Mouse (Mus musculus) erythroblast, embryonic 14.5 days (primary cell): ENCODE results near the gene Slc25a21. TPM values are rescaled to one million over a fixed set of nuclear protein-coding genes. Genes with fewer than 3 reads are reported as not detected.

Experiments
- H3K27me3 ChIP-seq: 2 replicates; pipeline ENCODE4 v1.6.1; 2012; ENCODE audit warnings: inconsistent platforms; ENCODE audit not compliant: control insufficient read depth
- H3K36me3 ChIP-seq: 2 replicates; pipeline ENCODE4 v1.6.1; 2012; ENCODE audit warnings: mild to moderate bottlenecking, inconsistent platforms; ENCODE audit not compliant: control insufficient read depth
- H3K4me1 ChIP-seq: 2 replicates; pipeline ENCODE4 v1.6.1; 2012; ENCODE audit warnings: inconsistent platforms; ENCODE audit not compliant: control insufficient read depth
- H3K4me3 ChIP-seq: replicated peaks from 2 replicates; pipeline ENCODE3; 2012; ENCODE audit warnings: moderate library complexity, mild to moderate bottlenecking, inconsistent platforms
- H3K9me3 ChIP-seq: 2 replicates; pipeline ENCODE4 v1.6.1; 2012; ENCODE audit warnings: low read length, inconsistent platforms, mixed read lengths; ENCODE audit not compliant: control insufficient read depth
- GATA1 ChIP-seq: IDR thresholded peaks from 2 replicates; pipeline ENCODE4 v1.6.1; 2012; ENCODE audit warnings: low read length, inconsistent platforms, mixed read lengths
- TAL1 ChIP-seq: IDR thresholded peaks from 3 replicates; pipeline ENCODE4 v1.6.1; 2012; ENCODE audit warnings: low read length, inconsistent platforms, mixed read lengths
- polyA plus RNA-seq: library from polyadenylated mRNA; stranded (reverse); fragments of >175 nt; gene quantifications from 2 replicates; pipeline ENCODE4 v1.2.3, GENCODE M21; 2012

Slc25a21 gene
- polyA plus RNA-seq, 1 experiment = 5.0 TPM

DNA sequence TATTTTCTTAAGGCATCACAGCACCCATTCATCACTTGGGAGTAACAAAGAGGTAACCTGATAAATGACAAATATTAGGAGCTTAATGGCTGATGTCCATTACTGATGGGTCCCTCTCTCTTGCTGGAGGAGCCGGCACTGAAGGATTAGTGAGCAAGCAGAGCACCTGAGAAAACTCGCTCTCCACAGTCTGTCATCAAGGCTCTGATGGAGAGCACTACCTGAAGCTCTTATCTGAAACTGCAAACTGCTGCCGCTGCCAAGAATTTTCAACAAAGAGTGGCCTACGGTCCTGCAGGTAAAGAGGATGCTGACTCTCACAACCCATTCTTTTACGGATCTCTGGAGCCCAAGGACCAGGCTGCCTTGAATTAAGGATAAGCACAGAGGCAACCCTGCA, 372.6 kb downstream of the Slc25a21 start:
- no peaks in the 10 kb centered on the region for H3K4me1 ChIP-seq

DNA sequence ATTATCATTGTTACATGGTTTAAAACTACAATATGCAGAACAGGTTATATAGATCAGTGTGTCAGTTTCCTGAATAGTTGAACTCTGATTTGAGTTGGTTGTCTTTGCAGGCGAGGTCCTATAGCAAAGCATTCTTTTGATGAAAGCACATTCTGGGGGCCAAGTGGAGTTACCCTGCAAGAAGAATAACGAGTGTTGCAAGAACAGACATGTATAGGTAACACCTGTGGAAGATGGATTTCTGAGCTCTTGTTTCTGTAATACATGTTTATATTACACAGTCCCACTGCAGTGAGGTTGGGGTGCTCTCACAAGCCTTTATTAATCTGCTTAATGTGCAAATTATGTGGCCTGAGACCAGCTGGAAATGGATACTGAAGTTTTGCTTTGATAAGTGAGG, 375.1 kb downstream of the Slc25a21 start:
- Histone ChIP-seq H3K36me3 (no peaks in the 10 kb centered on the region), H3K4me3 (no peak overlapping the region), H3K4me1 (no peaks in the 10 kb centered on the region), H3K27me3 (no peaks in the 10 kb centered on the region), H3K9me3 (peaks cover 8% of the 10 kb centered on the region; the same call in 1 of the 2 replicates)
- TF ChIP-seq GATA1 = no peak
- TF ChIP-seq TAL1 = no peak

More for the DNA sequence above, 372.6 kb downstream of the Slc25a21 start:
- H3K9me3 ChIP-seq = peaks cover 5% of the 10 kb centered on the region; the same call in 1 of the 2 replicates
- TF ChIP-seq GATA1 = no peak
- TF ChIP-seq TAL1 = no peak
- H3K4me3 ChIP-seq = no peak overlapping the region
- H3K36me3 ChIP-seq = no peaks in the 10 kb centered on the region
- H3K27me3 ChIP-seq = no peaks in the 10 kb centered on the region

DNA sequence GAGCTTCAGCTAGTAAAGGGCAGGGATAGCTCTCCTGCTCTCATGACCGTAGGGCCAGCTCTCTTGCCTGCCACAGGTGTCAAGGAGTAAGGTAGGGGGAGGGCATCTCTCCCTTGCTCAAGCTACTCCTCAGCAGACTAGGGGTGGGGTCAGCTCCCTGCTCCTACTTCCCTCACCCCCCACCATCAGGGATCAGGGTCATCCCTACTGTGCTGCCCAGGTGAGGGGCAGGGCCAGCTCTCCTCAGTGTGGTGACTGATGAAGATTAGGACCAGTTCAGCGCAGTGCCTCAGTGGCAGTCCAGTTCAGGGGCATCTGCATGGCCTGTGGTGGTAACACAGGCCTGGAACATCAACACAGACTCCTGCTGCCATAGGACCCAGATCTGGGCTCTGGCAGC, 376.7 kb downstream of the Slc25a21 start:
- H3K4me3 ChIP-seq = no peak overlapping the region
- no peaks in the 10 kb centered on the region for H3K4me1 ChIP-seq
- H3K36me3 ChIP-seq = no peaks in the 10 kb centered on the region
- TF ChIP-seq TAL1 (no peak), GATA1 (no peak)
- no peaks in the 10 kb centered on the region for H3K27me3 ChIP-seq
- H3K9me3 ChIP-seq = peaks cover 8% of the 10 kb centered on the region; the same call in 1 of the 2 replicates

DNA sequence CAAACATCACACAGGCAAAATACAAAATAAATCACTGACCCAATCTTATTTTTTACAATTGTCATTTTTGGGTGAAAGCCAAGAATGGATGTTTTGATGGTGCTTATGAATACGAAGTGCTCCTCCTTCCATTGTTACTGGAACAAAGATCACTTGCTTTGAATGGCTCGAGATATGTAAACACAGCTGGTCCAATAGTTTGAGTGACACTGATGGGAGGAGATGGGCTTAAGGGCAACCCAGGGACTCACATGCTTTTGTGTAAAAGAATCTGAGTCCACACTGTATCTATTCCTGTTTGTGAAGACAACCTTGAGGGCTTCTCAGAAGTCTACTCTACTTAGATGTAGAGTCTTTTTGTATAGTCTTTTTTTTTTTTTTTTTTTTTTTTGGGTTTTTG, 389.8 kb downstream of the Slc25a21 start:
- TF ChIP-seq TAL1 (no peak), GATA1 (no peak)
- Histone ChIP-seq H3K4me1 (no peaks in the 10 kb centered on the region), H3K9me3 (peaks cover 10% of the 10 kb centered on the region), H3K36me3 (no peaks in the 10 kb centered on the region), H3K27me3 (no peaks in the 10 kb centered on the region), H3K4me3 (no peak overlapping the region)

DNA sequence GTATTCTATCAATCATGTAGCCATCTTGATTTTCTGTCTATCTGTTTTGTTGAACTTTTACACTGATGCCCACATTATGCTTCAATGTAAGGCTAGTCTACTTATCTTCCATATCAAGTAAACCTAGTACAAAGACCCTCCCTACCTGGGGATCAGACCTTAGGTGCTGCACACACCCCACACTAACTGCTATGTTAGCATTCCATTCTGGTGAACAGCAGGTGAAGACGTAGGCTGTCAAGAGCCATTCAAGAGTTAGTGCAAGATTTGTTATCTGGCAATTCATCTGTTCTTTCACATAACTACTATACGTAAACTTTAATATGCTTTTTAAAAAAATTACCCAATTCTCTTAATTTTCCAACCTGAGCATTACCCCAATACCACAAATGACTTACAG, 390.2 kb downstream of the Slc25a21 start:
- Histone ChIP-seq H3K9me3 (peaks cover 10% of the 10 kb centered on the region), H3K36me3 (no peaks in the 10 kb centered on the region), H3K4me3 (no peak overlapping the region), H3K4me1 (no peaks in the 10 kb centered on the region), H3K27me3 (no peaks in the 10 kb centered on the region)
- TF ChIP-seq TAL1 (no peak), GATA1 (no peak)

DNA sequence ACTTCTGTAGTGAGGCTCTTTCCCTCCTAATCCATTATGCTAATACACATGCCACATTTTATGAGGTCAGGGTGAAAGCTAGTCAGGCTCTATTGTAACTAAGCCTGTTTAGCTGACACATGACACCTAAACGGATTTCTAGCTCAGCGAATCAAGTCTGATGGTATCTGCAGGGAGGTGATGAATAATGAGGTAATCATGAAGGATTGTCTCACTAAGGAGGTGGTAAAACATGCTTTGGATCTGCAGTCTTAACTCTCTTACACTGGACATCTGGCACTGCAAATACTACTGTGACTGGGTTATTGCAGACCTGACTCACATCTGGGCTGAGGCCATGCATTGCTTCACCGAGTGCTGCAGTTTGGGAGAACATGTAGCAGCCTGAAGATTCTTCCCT, 392.8 kb downstream of the Slc25a21 start:
- no peak overlapping the region for H3K4me3 ChIP-seq
- no peaks in the 10 kb centered on the region for H3K4me1 ChIP-seq
- peaks cover 7% of the 10 kb centered on the region for H3K9me3 ChIP-seq
- TF ChIP-seq TAL1 (no peak), GATA1 (no peak)
- H3K36me3 ChIP-seq = no peaks in the 10 kb centered on the region
- H3K27me3 ChIP-seq = no peaks in the 10 kb centered on the region

DNA sequence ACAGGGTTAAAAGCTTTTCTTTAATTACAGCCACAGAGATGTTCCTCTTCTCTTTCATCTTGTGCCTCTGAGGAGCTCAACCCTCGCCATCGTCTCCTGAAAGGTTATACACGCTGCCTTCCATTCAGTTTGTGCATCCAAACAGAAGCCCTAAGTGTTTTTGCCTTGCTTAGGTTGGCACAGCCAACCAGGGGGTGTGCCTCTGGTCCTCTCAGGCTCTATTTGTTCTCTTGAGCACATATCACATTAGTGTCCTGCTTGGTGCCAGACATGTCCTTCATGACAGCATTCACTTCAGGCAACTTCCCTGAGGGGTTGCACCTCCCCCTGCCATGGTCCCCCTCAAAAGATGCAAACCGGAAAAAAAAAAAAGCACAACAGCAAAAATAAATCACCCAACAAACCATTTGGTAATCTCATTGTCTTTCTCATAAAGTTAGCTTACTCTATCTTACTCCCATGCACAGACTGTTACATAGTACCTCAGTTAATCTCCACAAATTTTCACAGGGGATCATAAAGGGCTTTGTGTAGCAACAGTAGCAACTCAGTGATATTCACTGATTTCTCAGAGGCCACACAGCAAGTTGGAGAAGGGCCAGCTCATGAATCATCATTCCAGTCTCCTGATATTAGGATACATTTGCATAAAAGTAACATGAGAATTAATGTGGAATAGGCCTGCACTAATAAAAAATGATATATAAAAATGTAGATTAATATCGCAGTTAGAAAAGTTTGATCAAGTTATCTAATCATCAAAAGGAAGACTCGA, 398.4 kb downstream of the Slc25a21 start:
- Histone ChIP-seq H3K4me1 (no peaks in the 10 kb centered on the region), H3K27me3 (no peaks in the 10 kb centered on the region), H3K9me3 (no peaks in the 10 kb centered on the region; the same call in 1 of the 2 replicates), H3K4me3 (no peak overlapping the region), H3K36me3 (peaks cover 2% of the 10 kb centered on the region; the same call in 1 of the 2 replicates)
- no peak for TF ChIP-seq GATA1
- no peak for TF ChIP-seq TAL1

DNA sequence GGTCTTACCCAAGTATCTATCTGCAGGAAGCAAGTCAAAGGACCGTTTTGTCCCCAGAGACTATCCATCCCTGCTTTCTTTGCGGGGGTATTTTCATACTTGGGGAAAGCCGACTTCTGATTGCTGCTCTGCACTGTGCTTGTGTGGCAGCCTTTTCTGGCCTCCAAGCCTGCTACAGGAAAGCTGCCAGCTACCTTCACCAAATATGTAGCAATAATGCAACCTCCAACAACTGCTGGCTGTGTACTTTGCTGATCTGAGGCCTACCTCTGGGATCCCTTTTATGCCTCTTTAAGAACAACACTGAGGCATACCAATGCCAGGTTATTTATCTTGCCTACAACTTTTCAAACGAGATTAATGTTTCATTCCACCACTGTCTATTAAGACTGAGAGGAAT, 408.0 kb downstream of the Slc25a21 start:
- Histone ChIP-seq H3K9me3 (no peaks in the 10 kb centered on the region), H3K36me3 (no peaks in the 10 kb centered on the region), H3K4me1 (no peaks in the 10 kb centered on the region), H3K27me3 (no peaks in the 10 kb centered on the region), H3K4me3 (no peak overlapping the region)
- no peak for TF ChIP-seq GATA1
- no peak for TF ChIP-seq TAL1

DNA sequence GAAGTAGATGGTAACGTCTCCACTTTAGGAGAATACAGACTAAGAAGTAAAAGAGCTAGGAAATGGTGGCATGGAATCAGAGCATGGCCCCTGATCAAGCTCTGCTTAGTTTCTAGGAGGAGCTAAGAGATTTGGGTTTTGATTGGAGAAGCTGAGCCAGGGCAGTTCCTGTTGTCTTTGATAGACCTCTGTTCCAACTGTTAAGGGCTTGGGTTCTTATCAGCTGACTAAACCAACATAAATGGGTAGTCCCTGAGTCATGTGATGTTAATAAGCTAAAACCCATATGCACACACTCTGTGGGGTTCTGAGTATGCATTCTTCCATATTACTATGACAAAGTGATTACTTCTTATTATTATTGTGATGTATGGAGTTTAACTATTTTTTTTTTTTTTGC, 412.0 kb downstream of the Slc25a21 start:
- no peaks in the 10 kb centered on the region; the same call in 1 of the 2 replicates for H3K36me3 ChIP-seq
- no peak overlapping the region for H3K4me3 ChIP-seq
- no peaks in the 10 kb centered on the region for H3K27me3 ChIP-seq
- no peak for TF ChIP-seq TAL1
- no peaks in the 10 kb centered on the region for H3K4me1 ChIP-seq
- no peaks in the 10 kb centered on the region for H3K9me3 ChIP-seq
